Mouse (Mus musculus) kidney, embryonic 15.5 days (tissue): ENCODE data around the gene Pou2f1. TPM values are rescaled to one million over a fixed set of nuclear protein-coding genes. Genes with fewer than 3 reads are reported as not detected.

Experiments
- ATAC-seq: fragments of 200-750 bp; cut with Nextera tagmentation; replicated peaks from 2 replicates; pipeline ENCODE4 v1.8.0; 2017; ENCODE audit warnings: moderate TSS enrichment; ENCODE audit not compliant: low FRiP score
- H3K27ac ChIP-seq: fragments of 300-500 bp; sonication (generic); 2 replicates; pipeline ENCODE4 v1.5.1; 2015; ENCODE audit warnings: mild to moderate bottlenecking, inconsistent platforms
- H3K27me3 ChIP-seq: fragments of 300-500 bp; sonication (generic); 2 replicates; pipeline ENCODE4 v1.6.1; 2015; ENCODE audit warnings: inconsistent platforms
- H3K36me3 ChIP-seq: fragments of 300-500 bp; sonication (generic); 2 replicates; pipeline ENCODE4 v1.6.1; 2015; ENCODE audit warnings: inconsistent platforms
- H3K4me1 ChIP-seq: fragments of 300-500 bp; sonication (generic); 2 replicates; pipeline ENCODE4 v1.6.1; 2015; ENCODE audit warnings: inconsistent platforms
- H3K4me2 ChIP-seq: fragments of 300-500 bp; sonication (generic); 2 replicates; pipeline ENCODE4 v1.6.1; 2015; ENCODE audit warnings: moderate library complexity, mild to moderate bottlenecking, inconsistent platforms
- H3K4me3 ChIP-seq: fragments of 300-500 bp; sonication (generic); replicated peaks from 2 replicates; pipeline ENCODE4 v1.5.1; 2015; ENCODE audit warnings: mild to moderate bottlenecking, inconsistent platforms
- H3K9ac ChIP-seq: fragments of 300-500 bp; sonication (generic); 2 replicates; pipeline ENCODE4 v1.6.1; 2015; ENCODE audit warnings: mild to moderate bottlenecking, inconsistent platforms
- H3K9me3 ChIP-seq: fragments of 300-500 bp; sonication (generic); replicated peaks from 2 replicates; pipeline ENCODE4 v1.6.1; 2016; ENCODE audit warnings: inconsistent platforms
- WGBS: fragments of 180-500 bp; shearing (Covaris S2); methylation state at CpG from one replicate; pipeline ENCODE4 v1.1.7; 2015; ENCODE audit warnings: mixed read lengths; 5-methylcytosine and 5-hydroxymethylcytosine counted together
- polyA plus RNA-seq: library from polyadenylated mRNA; unstranded; fragments of >200 nt; fragmentation: Nextera tagmentation; extraction: Ambion mirVana; gene quantifications from 2 replicates; pipeline ENCODE4 v1.2.1, GENCODE M21; 2015

Pou2f1 gene
- polyA plus RNA-seq, 1 experiment from 2014 or later = 19.5 TPM

GRCm38 (mm10) chr1:165891686-165892085 lies 110.8 kb downstream of the Pou2f1 start:
- H3K4me2 ChIP-seq = no peak overlapping the region
- no peak overlapping the region for H3K9ac ChIP-seq
- H3K36me3 ChIP-seq = peaks cover 72% of the 10 kb centered on the region
- no peak for ATAC-seq
- H3K4me1 ChIP-seq = no peaks in the 10 kb centered on the region
- H3K27me3 ChIP-seq = no peaks in the 10 kb centered on the region
- whole genome bisulfite sequencing = 83% methylated on average over 2 of the region's 2 CpGs
- no peaks in the 10 kb centered on the region for H3K9me3 ChIP-seq
- H3K27ac ChIP-seq = no peak overlapping the region
- H3K4me3 ChIP-seq = no peak overlapping the region

DNA sequence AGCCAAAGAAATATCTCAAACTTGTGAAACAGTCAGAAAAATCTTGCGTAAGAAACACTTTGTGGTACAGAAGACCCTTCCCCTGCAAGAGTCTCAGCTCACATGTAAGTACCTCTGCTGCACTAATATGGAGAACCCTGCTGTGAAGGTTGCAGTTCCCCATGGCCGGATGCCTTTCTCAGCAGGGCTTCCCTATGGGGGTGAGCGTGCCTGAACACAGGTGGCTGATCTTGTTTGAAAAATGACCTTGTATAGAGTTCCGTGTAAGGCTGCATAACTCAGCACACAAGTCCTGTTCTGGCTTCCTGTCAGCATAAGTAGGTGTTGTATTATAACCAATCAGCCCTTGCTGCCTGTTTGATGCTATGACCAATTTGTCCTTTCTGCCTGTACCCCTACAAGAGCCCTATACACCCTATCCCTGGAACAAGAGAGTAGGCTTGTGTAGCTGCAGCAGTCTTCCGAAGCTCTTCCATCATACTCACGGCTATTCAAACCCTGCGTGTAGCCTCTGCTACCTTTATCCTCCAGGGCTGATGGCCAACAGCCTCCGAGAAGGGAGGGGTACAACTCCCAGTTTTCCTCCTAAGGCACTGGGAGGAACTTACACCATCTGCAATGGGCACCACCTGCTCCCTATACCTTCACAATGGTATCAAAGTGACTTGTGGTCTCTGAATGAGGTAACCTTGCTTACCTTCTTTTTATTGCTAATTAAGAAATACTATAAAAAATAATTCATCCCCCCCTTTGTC lies 120.2 kb downstream of the Pou2f1 start:
- no peak overlapping the region for H3K4me2 ChIP-seq
- no peaks in the 10 kb centered on the region for H3K27me3 ChIP-seq
- no peak overlapping the region for H3K4me3 ChIP-seq
- ATAC-seq = no peak
- no peak overlapping the region for H3K27ac ChIP-seq
- H3K4me1 ChIP-seq = no peaks in the 10 kb centered on the region
- WGBS = 84% methylated on average over 8 of the region's 8 CpGs
- H3K36me3 ChIP-seq = peaks cover 41% of the 10 kb centered on the region
- H3K9me3 ChIP-seq = no peaks in the 10 kb centered on the region
- no peak overlapping the region for H3K9ac ChIP-seq

- Histone ChIP-seq H3K4me1 (no peaks in the 10 kb centered on the region), H3K27ac (no peak overlapping the region), H3K36me3 (peaks cover 50% of the 10 kb centered on the region), H3K27me3 (no peaks in the 10 kb centered on the region), H3K4me2 (no peak overlapping the region), H3K4me3 (no peak overlapping the region), H3K9me3 (no peaks in the 10 kb centered on the region), H3K9ac (no peak overlapping the region)
- no peak for ATAC-seq
- WGBS = 96% methylated on average over 2 of the region's 2 CpGs
These were observed 123.7 kb downstream of the Pou2f1 start for GRCm38 (mm10) chr1:165878751-165879150.

DNA sequence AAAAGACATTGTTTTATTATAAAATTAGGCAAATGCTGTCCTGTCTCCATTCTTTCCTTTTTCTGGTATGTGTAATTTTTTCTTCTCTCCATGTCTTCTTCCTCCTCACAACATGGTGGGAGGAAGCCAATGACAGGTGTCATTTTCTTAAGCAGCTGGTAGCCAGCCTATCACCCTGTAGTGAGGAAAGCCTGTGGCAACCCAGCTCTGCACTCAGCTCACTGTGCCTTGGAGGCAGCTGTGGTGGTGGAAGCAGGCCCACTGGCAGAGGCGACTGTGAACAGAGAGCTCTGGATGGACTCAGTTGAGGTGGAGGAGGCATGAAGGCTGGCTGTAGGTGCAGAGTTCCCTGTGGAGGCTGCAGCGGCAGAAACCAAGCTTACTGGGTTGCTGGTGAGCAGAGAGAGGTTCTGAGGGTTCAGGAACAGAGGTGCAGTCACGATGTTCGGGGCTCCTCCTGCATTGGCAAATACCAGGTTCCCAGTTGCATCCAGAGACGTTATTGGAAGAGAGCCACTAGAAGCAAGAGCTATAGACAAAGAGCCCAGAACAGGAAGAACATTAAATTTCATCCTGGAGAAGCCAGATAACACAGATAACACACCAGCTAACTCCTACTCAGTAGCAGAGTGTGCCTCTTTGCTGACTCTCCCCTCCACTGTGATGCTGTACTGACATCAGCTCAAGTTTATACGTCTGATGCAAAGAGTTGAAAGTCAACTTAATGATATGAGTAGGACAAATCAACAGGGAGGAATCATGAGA lies 126.8 kb downstream of the Pou2f1 start:
- WGBS = 80% methylated on average over 6 of the region's 6 CpGs

GRCm38 (mm10) chr1:165874645-165875044 lies 127.8 kb downstream of the Pou2f1 start:
- H3K9me3 ChIP-seq = no peaks in the 10 kb centered on the region
- no peak overlapping the region for H3K27ac ChIP-seq
- ATAC-seq = no peak
- H3K4me3 ChIP-seq = no peak overlapping the region
- no peak overlapping the region for H3K4me2 ChIP-seq
- WGBS = 51% methylated on average over 8 of the region's 8 CpGs
- H3K27me3 ChIP-seq = no peaks in the 10 kb centered on the region
- H3K36me3 ChIP-seq = peaks cover 39% of the 10 kb centered on the region
- H3K9ac ChIP-seq = no peak overlapping the region
- no peaks in the 10 kb centered on the region for H3K4me1 ChIP-seq

More for the DNA sequence above, 126.8 kb downstream of the Pou2f1 start:
- Histone ChIP-seq H3K4me1 (no peaks in the 10 kb centered on the region), H3K4me3 (no peak overlapping the region), H3K27me3 (no peaks in the 10 kb centered on the region), H3K9me3 (no peaks in the 10 kb centered on the region), H3K27ac (no peak overlapping the region), H3K4me2 (no peak overlapping the region), H3K36me3 (peaks cover 45% of the 10 kb centered on the region), H3K9ac (no peak overlapping the region)
- ATAC-seq = no peak

DNA sequence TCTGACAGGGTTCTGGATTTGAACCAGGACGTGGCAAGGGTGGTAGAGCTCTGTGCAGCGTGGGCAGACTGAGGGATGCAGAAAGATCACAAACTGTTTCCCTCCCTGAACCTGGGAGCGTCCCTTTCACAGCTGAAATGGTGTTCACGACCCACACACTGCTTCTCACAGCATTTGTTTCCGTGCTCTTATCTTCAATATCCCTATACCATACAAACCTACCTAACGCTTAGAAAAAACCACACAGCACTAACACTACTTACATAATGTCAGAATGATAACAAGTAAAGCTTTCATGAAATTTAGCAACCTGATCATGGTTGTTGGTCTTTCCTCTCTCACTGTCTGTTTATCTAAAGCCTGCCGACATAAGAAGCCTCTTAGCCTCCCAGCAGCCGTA lies 133.8 kb downstream of the Pou2f1 start:
- H3K9me3 ChIP-seq = no peaks in the 10 kb centered on the region
- 83% methylated on average over 8 of the region's 8 CpGs for WGBS
- no peak overlapping the region for H3K4me2 ChIP-seq
- peaks cover 14% of the 10 kb centered on the region for H3K4me1 ChIP-seq
- H3K36me3 ChIP-seq = 0 out of 2 replicates have a peak, but pooled peaks cover 5% of the 10 kb centered on the region
- no peak overlapping the region for H3K9ac ChIP-seq
- no peak for ATAC-seq
- H3K4me3 ChIP-seq = no peak overlapping the region
- no peak overlapping the region for H3K27ac ChIP-seq
- no peaks in the 10 kb centered on the region for H3K27me3 ChIP-seq

GRCm38 (mm10) chr1:165866630-165867280 lies 135.7 kb downstream of the Pou2f1 start:
- Histone ChIP-seq H3K4me3 (no peak overlapping the region), H3K4me2 (no peak overlapping the region), H3K36me3 (0 out of 2 replicates have a peak, but pooled peaks cover 4% of the 10 kb centered on the region), H3K9me3 (no peaks in the 10 kb centered on the region), H3K27me3 (no peaks in the 10 kb centered on the region), H3K4me1 (peaks cover 14% of the 10 kb centered on the region), H3K9ac (no peak overlapping the region), H3K27ac (no peak overlapping the region)
- WGBS = 74% methylated on average over 5 of the region's 5 CpGs
- no peak; the same call in 1 of the 2 replicates for ATAC-seq

GRCm38 (mm10) chr1:165864864-165865795 lies 137.3 kb downstream of the Pou2f1 start:
- no peak for ATAC-seq

GRCm38 (mm10) chr1:165862059-165862458 lies 140.4 kb downstream of the Pou2f1 start:
- Histone ChIP-seq H3K27ac (no peak overlapping the region), H3K4me1 (peaks cover 17% of the 10 kb centered on the region), H3K9ac (no peak overlapping the region), H3K36me3 (no peaks in the 10 kb centered on the region), H3K4me2 (no peak overlapping the region), H3K4me3 (no peak overlapping the region), H3K27me3 (no peaks in the 10 kb centered on the region), H3K9me3 (no peaks in the 10 kb centered on the region)
- 76% methylated on average over 7 of the region's 7 CpGs for WGBS
- ATAC-seq = no peak

More at GRCm38 (mm10) chr1:165864864-165865795, 137.3 kb downstream of the Pou2f1 start:
- H3K27me3 ChIP-seq = no peaks in the 10 kb centered on the region
- H3K4me3 ChIP-seq = no peak overlapping the region
- no peak overlapping the region for H3K9ac ChIP-seq
- peaks cover 20% of the 10 kb centered on the region for H3K4me1 ChIP-seq
- H3K4me2 ChIP-seq = no peak overlapping the region
- 0 out of 2 replicates have a peak, but pooled peaks cover 3% of the 10 kb centered on the region for H3K36me3 ChIP-seq
- H3K9me3 ChIP-seq = no peaks in the 10 kb centered on the region
- 0 out of 2 replicates have a peak overlapping the region, but pooled peaks have one; percentile 23 for H3K27ac ChIP-seq
- 44% methylated on average over 14 of the region's 14 CpGs for WGBS

DNA sequence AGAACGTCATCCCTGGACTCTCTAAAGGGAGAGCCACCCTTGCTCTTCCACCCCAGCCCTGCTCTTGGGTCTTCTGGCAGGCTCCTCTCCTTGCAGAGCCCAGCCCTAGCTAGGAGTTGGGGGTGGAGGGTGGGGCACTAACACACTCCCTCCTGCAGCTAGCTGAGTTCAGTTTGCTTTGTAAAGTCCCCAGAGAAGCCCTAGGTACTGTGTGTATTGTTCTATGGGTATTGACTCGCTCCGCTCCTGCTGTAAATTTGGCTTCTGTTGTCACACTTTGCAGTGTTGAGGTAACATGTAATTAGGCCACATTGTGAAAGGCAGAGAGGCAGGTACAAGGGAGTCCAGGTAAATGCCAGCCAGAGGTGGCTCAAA lies 141.3 kb downstream of the Pou2f1 start:
- Histone ChIP-seq H3K4me2 (no peak overlapping the region), H3K9me3 (no peaks in the 10 kb centered on the region), H3K4me1 (peaks cover 20% of the 10 kb centered on the region), H3K4me3 (no peak overlapping the region), H3K9ac (no peak overlapping the region), H3K27ac (no peak overlapping the region), H3K36me3 (no peaks in the 10 kb centered on the region), H3K27me3 (no peaks in the 10 kb centered on the region)
- ATAC-seq = no peak
- WGBS = 74% methylated on average over 3 of the region's 3 CpGs
